Mouse (Mus musculus) heart, postnatal 0 days (tissue): ENCODE measurements around the gene Prnd. TPM values are rescaled to one million over a fixed set of nuclear protein-coding genes. Genes with fewer than 3 reads are reported as not detected.

Experiments used
- ATAC-seq: fragments of 200-750 bp; cut with Nextera tagmentation; 2 replicates; pipeline ENCODE4 v1.8.0; 2017; ENCODE audit warnings: low read depth, moderate number of reproducible peaks, moderate library complexity; ENCODE audit not compliant: insufficient read depth
- DNase-seq: peaks from one replicate; pipeline ENCODE4 v3.0.0-alpha.2; 2016; ENCODE audit warnings: low spot score
- H3K27ac ChIP-seq: fragments of 300-500 bp; sonication (generic); 2 replicates; pipeline ENCODE4 v1.5.1; 2014; ENCODE audit warnings: low read depth, mild to moderate bottlenecking
- H3K27me3 ChIP-seq: fragments of 300-500 bp; sonication (generic); 2 replicates; pipeline ENCODE4 v1.6.1; 2014; ENCODE audit warnings: low read length, mixed read lengths; ENCODE audit not compliant: control insufficient read depth, insufficient read depth
- H3K36me3 ChIP-seq: fragments of 300-500 bp; sonication (generic); replicated peaks from 2 replicates; pipeline ENCODE4 v1.6.1; 2014; ENCODE audit warnings: low read length, mixed read lengths; ENCODE audit not compliant: control insufficient read depth, insufficient read depth
- H3K4me1 ChIP-seq: fragments of 300-500 bp; sonication (generic); 2 replicates; pipeline ENCODE4 v1.6.1; 2014; ENCODE audit warnings: antibody characterized with exemption; ENCODE audit not compliant: control insufficient read depth, insufficient read depth
- H3K4me2 ChIP-seq: fragments of 300-500 bp; sonication (generic); 2 replicates; pipeline ENCODE4 v1.6.1; 2014; ENCODE audit warnings: low read depth, mild to moderate bottlenecking, low read length, moderate library complexity
- H3K4me3 ChIP-seq: fragments of 300-500 bp; sonication (generic); 2 replicates; pipeline ENCODE4 v1.5.1; 2014; ENCODE audit warnings: low read depth, low read length
- H3K9ac ChIP-seq: fragments of 300-500 bp; sonication (generic); replicated peaks from 2 replicates; pipeline ENCODE4 v1.6.1; 2014; ENCODE audit warnings: low read depth, low read length, mixed read lengths
- H3K9me3 ChIP-seq: fragments of 300-500 bp; sonication (generic); replicated peaks from 2 replicates; pipeline ENCODE4 v1.6.1; 2016; ENCODE audit warnings: low read length; ENCODE audit not compliant: control insufficient read depth
- CTCF ChIP-seq: IDR thresholded peaks from 2 replicates; pipeline ENCODE4 v1.5.1; 2016; ENCODE audit warnings: antibody characterized with exemption, control low read depth, low read depth
- EP300 ChIP-seq: IDR thresholded peaks from 2 replicates; pipeline ENCODE4 v1.6.1; 2016; ENCODE audit warnings: antibody characterized with exemption, low read depth
- WGBS: fragments of 180-500 bp; shearing (Covaris S2); extraction: QIAGEN DNeasy Blood & Tissue Kit; methylation state at CpG from one replicate; pipeline ENCODE4 v1.1.7; 2014; 5-methylcytosine and 5-hydroxymethylcytosine counted together
- polyA plus RNA-seq: library from polyadenylated mRNA; unstranded; fragments of >200 nt; fragmentation: Nextera tagmentation; extraction: Ambion mirVana; gene quantifications from 2 replicates; pipeline ENCODE4 v1.2.1, GENCODE M21; 2015
- total RNA-seq: library from RNA; depleted of rRNA; stranded (reverse); fragments of >200 nt; gene quantifications from 2 replicates; pipeline ENCODE4 v1.2.3, GENCODE M21; 2014; ENCODE audit warnings: low replicate concordance

Prnd gene
- total and polyA plus RNA-seq, 2 experiments from 2014 or later, result 9.5 to 16.6 TPM

DNA sequence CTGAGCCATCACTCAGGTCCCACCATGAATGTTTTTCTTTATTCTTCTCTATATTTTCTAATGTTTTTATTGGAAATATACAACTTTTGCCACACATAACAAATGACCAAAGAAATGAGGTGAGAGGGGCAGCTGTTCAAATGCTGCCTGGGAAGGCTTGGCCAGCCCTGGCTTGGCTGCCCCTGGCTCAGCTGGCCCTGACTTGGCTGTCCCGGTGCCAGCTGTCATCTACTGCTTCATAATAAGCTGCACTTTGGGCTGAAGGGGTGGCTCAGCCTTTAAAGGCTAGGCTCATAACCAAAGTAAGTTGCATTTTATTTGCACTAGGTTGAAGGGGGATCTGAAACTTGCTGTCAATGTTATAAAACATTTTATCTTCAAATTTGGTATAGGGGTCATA is 43.8 kb upstream of the Prnd start:
- WGBS, result 44% methylated on average over 1 of the region's 1 CpGs
- Histone ChIP-seq H3K4me1 (peaks cover 57% of the 10 kb centered on the region), H3K9ac (no peak overlapping the region), H3K27me3 (no peaks in the 10 kb centered on the region), H3K27ac (0 out of 2 replicates have a peak overlapping the region, but pooled peaks have one; percentile 3), H3K4me3 (no peak overlapping the region), H3K9me3 (no peaks in the 10 kb centered on the region), H3K4me2 (no peak overlapping the region), H3K36me3 (no peaks in the 10 kb centered on the region)
- DNase-seq, result no peak
- TF ChIP-seq EP300 (no peak), CTCF (no peak)
- ATAC-seq, result no peak

DNA sequence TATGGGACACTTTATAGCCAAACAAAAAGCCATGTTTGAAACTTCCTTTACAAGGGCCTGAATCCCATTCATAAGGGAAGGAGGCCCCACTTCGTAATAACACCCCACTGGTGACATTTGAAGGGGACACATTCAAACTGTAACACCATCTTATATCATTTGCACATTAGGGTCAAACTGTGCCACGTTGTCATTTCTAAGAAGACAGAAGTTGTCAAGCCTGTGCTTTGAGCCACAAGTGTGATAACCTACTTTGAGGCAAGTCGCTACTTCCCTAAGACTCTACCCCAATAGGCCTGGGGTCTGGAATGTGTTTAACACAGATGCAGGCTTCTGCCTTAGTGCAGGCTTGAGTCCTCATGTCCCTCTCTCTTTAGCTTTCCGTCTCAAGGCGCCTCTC is 43.4 kb upstream of the Prnd start:
- ATAC-seq (no peak), DNase-seq (no peak)
- Histone ChIP-seq H3K9ac (no peak overlapping the region), H3K9me3 (no peaks in the 10 kb centered on the region), H3K27ac (no peak overlapping the region), H3K36me3 (no peaks in the 10 kb centered on the region), H3K27me3 (no peaks in the 10 kb centered on the region), H3K4me2 (no peak overlapping the region), H3K4me3 (no peak overlapping the region), H3K4me1 (peaks cover 57% of the 10 kb centered on the region)
- TF ChIP-seq CTCF (no peak), EP300 (no peak)
- 85% methylated on average over 5 of the region's 5 CpGs for WGBS

DNA sequence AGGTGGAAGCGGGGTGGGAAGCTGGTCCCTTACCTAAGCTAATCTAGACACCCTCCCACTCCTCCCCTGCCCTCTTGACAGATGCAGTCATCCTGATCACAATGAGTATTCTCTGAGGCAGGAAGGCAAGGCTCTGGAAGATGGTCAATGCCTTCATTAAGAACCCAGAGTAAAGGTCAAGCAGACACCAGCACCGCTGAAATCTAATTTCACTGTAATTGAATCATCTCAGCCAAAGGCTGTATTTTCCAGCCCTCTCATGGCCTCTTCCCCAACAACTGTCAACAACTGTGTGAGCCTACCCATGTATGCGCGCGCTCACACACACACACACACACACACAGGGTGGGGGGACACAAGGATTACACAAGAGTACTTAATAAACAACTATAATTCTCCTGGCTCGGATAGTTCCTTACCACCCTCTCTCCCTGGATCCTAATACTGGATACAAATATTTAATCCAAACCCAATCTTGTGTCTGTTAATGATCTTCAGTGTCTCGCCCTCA is 42.3 kb upstream of the Prnd start:
- Histone ChIP-seq H3K4me2 (no peak overlapping the region), H3K9ac (no peak overlapping the region), H3K4me1 (peaks cover 50% of the 10 kb centered on the region), H3K27me3 (no peaks in the 10 kb centered on the region), H3K27ac (no peak overlapping the region), H3K36me3 (0 out of 2 replicates have a peak, but pooled peaks cover 4% of the 10 kb centered on the region), H3K9me3 (no peaks in the 10 kb centered on the region), H3K4me3 (no peak overlapping the region)
- no peak for DNase-seq
- no peak for TF ChIP-seq CTCF
- TF ChIP-seq EP300, result no peak
- 82% methylated on average over 7 of the region's 7 CpGs for WGBS
- no peak for ATAC-seq

DNA sequence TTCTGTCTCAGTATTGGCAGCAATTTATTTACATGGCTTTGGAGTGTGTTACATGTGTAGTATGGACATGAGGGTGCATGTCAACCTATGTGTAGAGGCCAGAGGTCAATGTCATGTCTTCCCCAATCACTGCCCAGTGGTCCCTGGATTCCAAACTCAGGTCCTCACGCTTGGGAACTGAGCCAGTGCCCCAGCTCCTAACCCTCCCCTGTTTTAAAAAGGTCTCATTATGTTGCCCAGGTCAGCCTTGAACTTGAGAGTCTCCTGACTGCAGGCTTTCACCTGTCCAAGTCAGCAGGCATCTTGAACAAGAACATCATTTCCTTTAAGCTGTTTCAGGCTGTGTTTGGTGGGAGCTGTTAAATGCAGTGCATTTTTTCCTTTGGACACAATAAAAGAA is 41.8 kb upstream of the Prnd start:
- H3K4me2 ChIP-seq, result peak overlapping the region; percentile 67; the same call in 1 of the 2 replicates
- no peak overlapping the region for H3K4me3 ChIP-seq
- peaks cover 49% of the 10 kb centered on the region for H3K4me1 ChIP-seq
- 94% methylated on average over 1 of the region's 1 CpGs for WGBS
- H3K9ac ChIP-seq, result no peak overlapping the region
- H3K9me3 ChIP-seq, result no peaks in the 10 kb centered on the region
- TF ChIP-seq EP300 (no peak), CTCF (no peak)
- DNase-seq (no peak), ATAC-seq (no peak)
- no peaks in the 10 kb centered on the region for H3K27me3 ChIP-seq
- peaks cover 4% of the 10 kb centered on the region; the same call in 1 of the 2 replicates for H3K36me3 ChIP-seq
- peak overlapping the region; percentile 88 for H3K27ac ChIP-seq

DNA sequence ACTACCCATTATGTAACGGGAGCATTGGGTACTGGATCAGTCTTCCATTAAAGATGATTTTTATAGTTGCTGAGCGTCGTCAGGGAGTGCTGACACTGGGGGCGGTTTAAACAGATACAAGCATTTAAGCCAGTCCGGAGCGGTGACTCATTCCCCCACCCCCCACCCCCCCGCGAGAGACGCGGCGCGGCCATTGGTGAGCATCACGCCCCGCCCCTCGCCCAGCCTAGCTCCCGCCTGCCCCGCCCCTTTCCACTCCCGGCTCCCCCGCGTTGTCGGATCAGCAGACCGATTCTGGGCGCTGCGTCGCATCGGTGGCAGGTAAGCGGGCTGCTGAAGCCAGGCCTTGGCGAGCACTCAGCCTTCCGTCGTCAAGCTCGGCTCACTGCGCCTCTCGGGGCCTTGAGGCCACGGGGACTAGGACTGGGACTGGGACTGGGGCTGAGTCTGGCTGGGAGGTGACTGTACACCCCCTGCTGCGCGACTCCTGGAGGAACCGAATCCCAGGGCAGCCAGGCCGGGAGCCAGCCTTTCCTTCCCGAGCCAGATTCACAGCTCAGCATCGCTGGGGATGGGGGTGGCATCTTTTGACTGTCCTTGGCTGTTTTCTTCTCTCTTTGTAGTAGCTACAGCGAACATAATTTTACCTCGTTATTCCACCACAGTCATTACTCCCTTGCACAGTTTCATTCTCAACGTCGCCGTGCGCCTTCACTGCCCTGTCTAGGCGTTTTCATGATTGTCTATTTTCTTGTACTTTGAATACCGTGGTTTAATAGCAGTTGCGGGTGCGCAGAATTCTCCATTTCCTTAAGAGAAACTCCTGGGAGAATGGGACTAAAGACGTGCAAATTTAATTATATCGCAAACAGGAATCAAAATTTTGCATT is 40.7 kb upstream of the Prnd start, which contains the start of the genes Prnp and Prn:
Gene Prnp (plus strand): TSS at position 246 of the 890 bp plus-strand sequence.
Gene Prn (plus strand): TSS at position 275 of the 890 bp plus-strand sequence.
- 4% methylated on average over 52 of the region's 52 CpGs for WGBS
- H3K9me3 ChIP-seq, result no peaks in the 10 kb centered on the region
- peaks cover 4% of the 10 kb centered on the region; the same call in 1 of the 2 replicates for H3K36me3 ChIP-seq
- ATAC-seq (peak; percentile 95), DNase-seq (peak; percentile 95)
- peak within 1 kb of the TSS; percentile 88 for H3K27ac ChIP-seq
- H3K4me1 ChIP-seq, result peaks cover 39% of the 10 kb centered on the region
- H3K9ac ChIP-seq, result peak within 1 kb of the TSS; percentile 79
- peak within 1 kb of the TSS; percentile 67 for H3K4me2 ChIP-seq
- TF ChIP-seq CTCF, result no peak
- no peak for TF ChIP-seq EP300
- no peaks in the 10 kb centered on the region for H3K27me3 ChIP-seq
- H3K4me3 ChIP-seq, result peak within 1 kb of the TSS; percentile 73
